Comparison of ENCODE assay signal across 8 mouse cellular contexts in the genomic region with DNA sequence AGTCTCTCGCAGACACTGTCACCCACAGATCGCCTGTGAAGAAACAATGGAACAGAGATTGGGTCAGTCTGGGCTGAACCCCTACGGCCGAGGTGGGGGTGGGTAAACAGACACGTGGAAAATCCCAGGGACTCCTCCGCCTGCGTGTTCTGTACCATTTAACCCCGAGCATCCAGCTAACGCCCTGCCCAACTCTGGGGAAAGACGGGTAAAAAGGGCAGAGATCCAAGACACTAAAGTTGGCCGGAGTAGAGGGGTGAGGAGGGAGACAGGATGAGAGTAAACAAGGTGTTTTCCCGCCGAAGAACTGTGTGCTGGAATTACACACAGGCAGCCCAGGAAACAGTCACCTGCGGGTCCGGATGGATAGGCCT. TPM values are rescaled to one million over a fixed set of nuclear protein-coding genes. Genes with fewer than 3 reads are reported as not detected.
DNase-seq lines count a peak whose midpoint lies in the region; ATAC-seq and TF ChIP-seq lines count a peak whose summit lies in the region.

No protein-coding gene starts in this region.

- in situ Hi-C loops in CH12.LX (cut with MboI; ENCODE audit: low pct_ligation_motif_present, low pct_unique_long_range_greater_than_20kb, low sequenced_read_pairs): loop anchor here (10.0 kb wide), 1 partner anchor 420 kb away; no protein-coding TSS in a partner anchor

- DNase-seq in embryo, embryonic 10 days (ENCODE audit: low spot score): peak; percentile 30
- no peak for DNase-seq in embryo, embryonic 10.5 days (ENCODE audit: low spot score)
- DNase-seq in CH12.LX (ENCODE audit: extremely low read depth): no peak
- no peak for DNase-seq in B cell, adult 2 months
- DNase-seq in layer of hippocampus, adult 8-10 months (ENCODE audit: low spot score in 2 of 2): no peak

- no peaks in the 10 kb centered on the region for H3K9me3 ChIP-seq in CH12.LX (replicated peaks; ENCODE audit: low read length)
- no peaks in the 10 kb centered on the region for H3K9me3 ChIP-seq in forebrain, embryonic 13.5 days (replicated peaks)
- H3K9me3 ChIP-seq in intestine, embryonic 16.5 days (ENCODE audit: control insufficient read depth, low read length): no peaks in the 10 kb centered on the region
- no peaks in the 10 kb centered on the region for H3K9me3 ChIP-seq in midbrain, embryonic 12.5 days

- TF ChIP-seq RAD21 in CH12.LX (IDR thresholded peaks at IDR 0.05; ENCODE audit: low read depth, low read length): no peak

- no peak overlapping the region for H3K27ac ChIP-seq in CH12.LX (ENCODE audit: insufficient read depth, low read depth)
- peak overlapping the region; percentile 93; the same call in 1 of the 2 replicates for H3K27ac ChIP-seq in forebrain, embryonic 13.5 days
- H3K27ac ChIP-seq in intestine, embryonic 16.5 days (ENCODE audit: low read length): peak overlapping the region; percentile 89
- H3K27ac ChIP-seq in midbrain, embryonic 12.5 days (replicated peaks): peak overlapping the region; percentile 85

- peaks cover 0 to 10% of the 10 kb centered on the region in 2 experiments; a peak in 2 of 4 replicates for H3K4me1 ChIP-seq in CH12.LX (ENCODE audit: control insufficient read depth in 1 of 2, insufficient read depth in 2 of 2)
- peaks cover 29% of the 10 kb centered on the region for H3K4me1 ChIP-seq in forebrain, embryonic 13.5 days
- peaks cover 7% of the 10 kb centered on the region for H3K4me1 ChIP-seq in intestine, embryonic 16.5 days (ENCODE audit: control insufficient read depth, insufficient read depth, low read length)
- H3K4me1 ChIP-seq in midbrain, embryonic 12.5 days: peaks cover 15% of the 10 kb centered on the region

- TF ChIP-seq POLR2A in CH12.LX (IDR thresholded peaks at IDR 0.05; ENCODE audit: low read depth, low read length): no peak

- TF ChIP-seq EP300 in CH12.LX (IDR thresholded peaks at IDR 0.05; ENCODE audit: low read length): no peak

- peak overlapping the region in 2 of 3 experiments; percentile 62 to 68 for H3K4me3 ChIP-seq in CH12.LX (replicated peaks in 1 of 3; ENCODE audit: low read depth in 2 of 3, low read length in 2 of 3, poor library complexity in 1 of 3)
- H3K4me3 ChIP-seq in forebrain, embryonic 13.5 days: peak overlapping the region; percentile 82
- peak overlapping the region; percentile 65 for H3K4me3 ChIP-seq in intestine, embryonic 16.5 days (ENCODE audit: low read length)
- peak overlapping the region; percentile 71 for H3K4me3 ChIP-seq in midbrain, embryonic 12.5 days

- under 1% methylated on average over 15 of the region's 15 CpGs for WGBS in forebrain, embryonic 13.5 days
- under 1% methylated on average over 15 of the region's 15 CpGs for WGBS in intestine, embryonic 16.5 days
- WGBS in midbrain, embryonic 12.5 days: under 1% methylated on average over 15 of the region's 15 CpGs

- TF ChIP-seq CTCF in CH12.LX (conservative IDR thresholded peaks at IDR 0.05 in 1 of 2, IDR thresholded peaks at IDR 0.05 in 1 of 2; ENCODE audit: low read depth in 2 of 2, low read length in 2 of 2): no peak

- dilution Hi-C loops in CH12.LX (cut with MboI; ENCODE audit: extremely low pct_ligation_motif_present, extremely low pct_unique_long_range_greater_than_20kb, low sequenced_read_pairs): no loop called here

- ATAC-seq in forebrain, embryonic 13.5 days: peak; percentile 0; the same call in 1 of the 2 replicates
- ATAC-seq in intestine, embryonic 16.5 days: no peak
- ATAC-seq in midbrain, embryonic 12.5 days (ENCODE audit: low FRiP score, low read depth): no peak; the same call in 1 of the 2 replicates

- no peaks in the 10 kb centered on the region for H3K79me2 ChIP-seq in CH12.LX (replicated peaks; ENCODE audit: control insufficient read depth, extremely low read depth, insufficient read depth, poor library complexity, severe bottlenecking)

- H3K27me3 ChIP-seq in CH12.LX (replicated peaks): no peaks in the 10 kb centered on the region
- peaks cover 2% of the 10 kb centered on the region; the same call in 1 of the 2 replicates for H3K27me3 ChIP-seq in forebrain, embryonic 13.5 days
- no peaks in the 10 kb centered on the region for H3K27me3 ChIP-seq in intestine, embryonic 16.5 days (replicated peaks; ENCODE audit: control insufficient read depth, insufficient read depth, low read length)
- H3K27me3 ChIP-seq in midbrain, embryonic 12.5 days: peaks cover 16% of the 10 kb centered on the region

- peaks cover 2 to 16% of the 10 kb centered on the region in 2 experiments for H3K36me3 ChIP-seq in CH12.LX (replicated peaks in 1 of 2; ENCODE audit: control insufficient read depth in 1 of 2, insufficient read depth in 1 of 2, low read length in 1 of 2)
- H3K36me3 ChIP-seq in forebrain, embryonic 13.5 days (ENCODE audit: poor library complexity, severe bottlenecking): peaks cover 4% of the 10 kb centered on the region; the same call in 1 of the 2 replicates
- no peaks in the 10 kb centered on the region for H3K36me3 ChIP-seq in intestine, embryonic 16.5 days (ENCODE audit: control insufficient read depth, insufficient read depth, low read length)
- H3K36me3 ChIP-seq in midbrain, embryonic 12.5 days: no peaks in the 10 kb centered on the region

- H3K4me2 ChIP-seq in CH12.LX (ENCODE audit: insufficient read depth, low read depth, poor library complexity, severe bottlenecking): peak overlapping the region; percentile 87
- peak overlapping the region; percentile 95 for H3K4me2 ChIP-seq in forebrain, embryonic 13.5 days
- H3K4me2 ChIP-seq in intestine, embryonic 16.5 days (ENCODE audit: low read depth, low read length): peak overlapping the region; percentile 98
- peak overlapping the region; percentile 98 for H3K4me2 ChIP-seq in midbrain, embryonic 12.5 days (replicated peaks)

- H3K9ac ChIP-seq in CH12.LX (ENCODE audit: insufficient read depth, low read depth): no peak overlapping the region
- peak overlapping the region; percentile 91 for H3K9ac ChIP-seq in forebrain, embryonic 13.5 days
- H3K9ac ChIP-seq in intestine, embryonic 16.5 days (ENCODE audit: low read depth, low read length): peak overlapping the region; percentile 76
- H3K9ac ChIP-seq in midbrain, embryonic 12.5 days (replicated peaks): peak overlapping the region; percentile 87

TF ChIP-seq in CH12.LX, 34 proteins besides CTCF, POLR2A, EP300 and RAD21:
- TF ChIP-seq ZNF384 (IDR thresholded peaks at IDR 0.05; ENCODE audit: low read depth, low read length) (no peak), TCF12 (IDR thresholded peaks at IDR 0.05; ENCODE audit: low read depth, low read length) (no peak), BHLHE40 (IDR thresholded peaks at IDR 0.05; ENCODE audit: low read depth, low read length) (no peak), ETS1 (conservative IDR thresholded peaks at IDR 0.05; ENCODE audit: low read depth, low read length) (no peak), MAZ (IDR thresholded peaks at IDR 0.05; ENCODE audit: low read depth, low read length) (no peak), TBP (conservative IDR thresholded peaks at IDR 0.05; ENCODE audit: low read depth, low read length) (no peak), CHD1 (IDR thresholded peaks at IDR 0.05; ENCODE audit: low read depth, low read length) (no peak), ZKSCAN1 (IDR thresholded peaks at IDR 0.05; ENCODE audit: borderline replicate concordance, low read depth, low read length) (no peak), NRF1 (IDR thresholded peaks at IDR 0.05; ENCODE audit: low read depth, low read length) (no peak), ZMIZ1 (IDR thresholded peaks at IDR 0.05; ENCODE audit: low read depth, low read length) (no peak), MAX (IDR thresholded peaks at IDR 0.05; ENCODE audit: low read length) (no peak), MYC (IDR thresholded peaks at IDR 0.05; ENCODE audit: low read depth, low read length) (no peak), IRF4 (IDR thresholded peaks at IDR 0.05; ENCODE audit: low read depth, low read length) (no peak), PAX5 (IDR thresholded peaks at IDR 0.05; ENCODE audit: low read length) (no peak), USF2 (conservative IDR thresholded peaks at IDR 0.05; ENCODE audit: low read depth, low read length) (no peak), UBTF (IDR thresholded peaks at IDR 0.05; ENCODE audit: low read depth, low read length) (no peak), KAT2A (IDR thresholded peaks at IDR 0.05; ENCODE audit: insufficient replicate concordance, low read length) (no peak), SMC3 (IDR thresholded peaks at IDR 0.05; ENCODE audit: low read depth, low read length) (no peak), POLR2AphosphoS2 (IDR thresholded peaks at IDR 0.05; ENCODE audit: low read depth, low read length) (no peak)

RNA-seq across cellular contexts. Expression of a gene that starts 1.8 kb away (rescaled TPM):
- total RNA-seq in CH12.LX (2012; rRNA removed) (7.8 and 8.1 TPM in 2 replicates), CH12.LX (2014; rRNA removed) (13.8 and 15.7 TPM in 2 replicates)
- polyA plus RNA-seq in CH12.LX (2012; ENCODE audit: insufficient read length, low read depth): 12.0 and 16.3 TPM in 2 replicates
- 91.6 and 97.8 TPM in 2 replicates for polyA plus RNA-seq in forebrain, embryonic 13.5 days (2015; fragmentation: Nextera tagmentation; extraction: Ambion mirVana)
- 77.5 and 81.3 TPM in 2 replicates for polyA plus RNA-seq in intestine, embryonic 16.5 days (2015; fragmentation: Nextera tagmentation; extraction: Ambion mirVana)
- 37.9 and 38.4 TPM in 2 replicates for polyA plus RNA-seq in midbrain, embryonic 12.5 days (2016; fragmentation: Nextera tagmentation; extraction: Ambion mirVana)
- 10 to 100 TPM; 32.4 to 40.8 (median 38.9) TPM for total RNA-seq in layer of hippocampus, adult 8-10 months (2022)
